Mouse (Mus musculus): Measurements from ENCODE around the gene Fus.

Fus gene

GRCm38 (mm10) chr7:128004487-128005362 lies 37.5 kb downstream of the Fus start:
- 49% methylated on average over 35 of the region's 35 CpGs for WGBS

GRCm38 (mm10) chr7:128006193-128006592 lies 38.9 kb downstream of the Fus start:
- 93% methylated on average over 7 of the region's 7 CpGs for WGBS

- 65% methylated on average over 40 of the region's 40 CpGs for WGBS
Measured at GRCm38 (mm10) chr7:128009715-128010340, 42.6 kb downstream of the Fus start.

GRCm38 (mm10) chr7:128012136-128012780 lies 45.0 kb downstream of the Fus start:
- 56% methylated on average over 13 of the region's 13 CpGs for WGBS

- WGBS: 64% methylated on average over 13 of the region's 13 CpGs
Measured at GRCm38 (mm10) chr7:128013116-128013515, 45.9 kb downstream of the Fus start.

- 86% methylated on average over 5 of the region's 5 CpGs for WGBS
Measured at GRCm38 (mm10) chr7:128016134-128016533, 48.9 kb downstream of the Fus start.

GRCm38 (mm10) chr7:128016650-128017049 lies 49.4 kb downstream of the Fus start:
- 86% methylated on average over 6 of the region's 6 CpGs for WGBS

- WGBS: 88% methylated on average over 3 of the region's 3 CpGs
Measured at GRCm38 (mm10) chr7:128018275-128018674, 51.0 kb downstream of the Fus start.

GRCm38 (mm10) chr7:128019187-128019586 lies 51.9 kb downstream of the Fus start:
- 69% methylated on average over 2 of the region's 2 CpGs for WGBS

- 69% methylated on average over 8 of the region's 8 CpGs for WGBS
Measured at GRCm38 (mm10) chr7:128022974-128023373, 55.7 kb downstream of the Fus start.

GRCm38 (mm10) chr7:128023565-128023964 lies 56.3 kb downstream of the Fus start:
- WGBS: 93% methylated on average over 4 of the region's 4 CpGs

GRCm38 (mm10) chr7:128024364-128024763 lies 57.1 kb downstream of the Fus start:
- 94% methylated on average over 9 of the region's 9 CpGs for WGBS

- 71% methylated on average over 4 of the region's 4 CpGs for WGBS
Measured at GRCm38 (mm10) chr7:128024932-128025331, 57.7 kb downstream of the Fus start.

GRCm38 (mm10) chr7:128025381-128025780 lies 58.1 kb downstream of the Fus start:
- 71% methylated on average over 4 of the region's 4 CpGs for WGBS

- 64% methylated on average over 9 of the region's 9 CpGs for WGBS
Measured at GRCm38 (mm10) chr7:128031403-128031976, 64.2 kb downstream of the Fus start.

- 95% methylated on average over 5 of the region's 5 CpGs for WGBS
Measured at GRCm38 (mm10) chr7:128032290-128032988, 65.2 kb downstream of the Fus start.

GRCm38 (mm10) chr7:128032989-128033293 lies 65.7 kb downstream of the Fus start:
- 97% methylated on average over 3 of the region's 3 CpGs for WGBS

GRCm38 (mm10) chr7:128033616-128034015 lies 66.4 kb downstream of the Fus start:
- WGBS: 95% methylated on average over 4 of the region's 4 CpGs

Data from cerebral cortex, adult 2 months (tissue).